Mouse (Mus musculus): Measurements from ENCODE around the gene Fam53b. TPM values are rescaled to one million over a fixed set of nuclear protein-coding genes. Genes with fewer than 3 reads are reported as not detected.

Gene Fam53b
- total RNA-seq (2023): 10 to 100 TPM; 63.9 to 68.7 TPM

DNA sequence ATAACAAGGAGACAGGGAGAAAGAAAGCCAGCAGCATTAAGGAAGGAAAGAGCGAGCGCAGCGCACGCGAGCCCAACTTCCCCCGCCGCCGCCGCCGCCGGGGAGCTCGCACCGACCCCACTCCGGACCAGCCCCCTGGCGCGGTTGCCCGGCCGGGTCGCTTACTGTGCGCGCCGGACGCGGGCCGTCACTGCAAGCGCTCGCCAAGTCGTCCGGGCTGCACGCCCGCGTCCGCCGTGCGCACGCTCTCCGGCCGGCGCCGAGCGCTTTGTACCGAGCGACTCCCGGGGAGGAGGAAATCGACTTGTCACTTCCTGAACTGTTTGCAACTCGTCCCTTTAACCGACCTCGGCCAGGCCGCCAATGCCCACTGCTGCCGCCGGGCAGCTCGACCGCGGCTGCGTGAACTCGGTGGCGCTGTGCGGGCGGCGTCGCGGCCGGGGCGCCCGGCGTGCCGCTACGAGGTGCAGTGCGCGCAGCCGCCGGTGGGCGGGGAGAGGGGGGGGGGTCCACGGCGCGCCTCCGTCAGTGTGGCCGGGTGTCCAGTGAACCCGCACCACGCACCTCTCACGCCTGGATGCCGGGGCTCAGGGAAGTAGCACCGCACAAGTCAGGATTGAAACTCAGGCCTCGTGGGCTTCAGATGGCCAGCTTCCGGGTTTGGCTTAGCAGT is at the start of gene Fam53b:
TSS of gene Fam53b (minus strand) at position 471 of the 673 bp plus-strand sequence.

GRCm38 (mm10) chr7:132859042-132859958 is 45.6 kb upstream of the Fam53b start, which contains the start of gene Abraxas2:
Abraxas2 (plus strand) TSS chr7:132859225.

GRCm38 (mm10) chr7:132852173-132852844 is 38.6 kb upstream of the Fam53b start, which contains the start of gene Eef1akmt2:
Eef1akmt2 (minus strand) TSS chr7:132852673.

Other genes starting within 250 kb of the Fam53b start
- 10 to 100 TPM; 36.7 to 44.8 TPM for gene Oat, start 237.5 kb downstream of the Fam53b start, total RNA-seq (2023)
- not detected for gene Nkx1-2, start 214.2 kb downstream of the Fam53b start, total RNA-seq (2023)
- 1 to 10 TPM; 1.6 to 3.6 TPM for gene Lhpp, start 203.2 kb downstream of the Fam53b start, total RNA-seq (2023)
- 10 to 100 TPM; 17.7 to 18.1 TPM for gene Eef1akmt2, start 38.8 kb upstream of the Fam53b start, total RNA-seq (2023)
- gene Abraxas2, start 45.3 kb upstream of the Fam53b start, total RNA-seq (2023): 10 to 100 TPM; 37.5 to 40.5 TPM
- gene Zranb1, start 117.3 kb upstream of the Fam53b start, total RNA-seq (2023): 10 to 100 TPM; 30.5 to 31.1 TPM